Mouse (Mus musculus) ES-E14 (cell line): ENCODE measurements around the gene Fdx1l. TPM values are rescaled to one million over a fixed set of nuclear protein-coding genes. Genes with fewer than 3 reads are reported as not detected.
A peak's percentile ranks its signal among the peaks of the same experiment; 100 is the strongest.

Source experiments
- DNase-seq: peaks from one replicate; pipeline ENCODE4 v3.0.0-alpha.2; 2013; ENCODE audit warnings: low read depth, low spot score
- H3K27ac ChIP-seq: 2 replicates; pipeline ENCODE4 v1.5.1; 2012; ENCODE audit warnings: low read depth, mild to moderate bottlenecking, low read length, moderate library complexity, mixed read lengths; ENCODE audit not compliant: poor library complexity, insufficient read depth, severe bottlenecking
- H3K36me3 ChIP-seq: 2 replicates; pipeline ENCODE4 v1.6.1; 2012; ENCODE audit warnings: mild to moderate bottlenecking, low read length, moderate library complexity, mixed read lengths; ENCODE audit not compliant: control insufficient read depth, poor library complexity, insufficient read depth, severe bottlenecking
- H3K4me1 ChIP-seq, 2 experiments: fragments of 150-350 bp in 1 of 2; sonication (generic) in 1 of 2; 2 replicates each; pipeline ENCODE4 v1.6.1; 2012; ENCODE audit warnings: low read length in 2 of 2, mild to moderate bottlenecking in 1 of 2, mixed read lengths in 1 of 2; ENCODE audit not compliant: control insufficient read depth in 2 of 2, insufficient read depth in 2 of 2, poor library complexity in 1 of 2
- H3K4me3 ChIP-seq, 2 experiments: fragments of 150-350 bp in 1 of 2; sonication (generic) in 1 of 2; 2 replicates each; pipeline ENCODE4 v1.5.1; 2012; ENCODE audit warnings: low read length in 2 of 2, low read depth in 1 of 2, mild to moderate bottlenecking in 1 of 2, mixed read lengths in 1 of 2; ENCODE audit not compliant: insufficient read depth in 1 of 2, poor library complexity in 1 of 2, severe bottlenecking in 1 of 2
- H3K9ac ChIP-seq: 2 replicates; pipeline ENCODE4 v1.6.1; 2012; ENCODE audit warnings: low read depth, mild to moderate bottlenecking, low read length, mixed read lengths; ENCODE audit not compliant: poor library complexity, insufficient read depth, severe bottlenecking
- H3K9me3 ChIP-seq: fragments of 150-350 bp; sonication (generic); 2 replicates; pipeline ENCODE4 v1.6.1; 2012; ENCODE audit warnings: low read depth, mild to moderate bottlenecking, low read length; ENCODE audit not compliant: control insufficient read depth, insufficient read depth
- CHD2 ChIP-seq: IDR thresholded peaks from 2 replicates; pipeline ENCODE4 v1.6.1; 2014; ENCODE audit warnings: mild to moderate bottlenecking, low read depth, low read length, inconsistent platforms
- HCFC1 ChIP-seq: IDR thresholded peaks from 2 replicates; pipeline ENCODE4 v1.6.1; 2012; ENCODE audit warnings: low read length, inconsistent platforms, borderline replicate concordance; ENCODE audit not compliant: insufficient read depth
- MAFK ChIP-seq: IDR thresholded peaks from 2 replicates; pipeline ENCODE4 v1.6.1; 2014; ENCODE audit warnings: mild to moderate bottlenecking, low read depth, low read length, inconsistent platforms; ENCODE audit not compliant: insufficient read depth
- ZC3H11A ChIP-seq: IDR thresholded peaks from 2 replicates; pipeline ENCODE4 v1.6.1; 2012; ENCODE audit warnings: low read depth, mild to moderate bottlenecking, inconsistent platforms, low read length, borderline replicate concordance
- ZNF384 ChIP-seq: IDR thresholded peaks from 2 replicates; pipeline ENCODE4 v1.6.1; 2012; ENCODE audit warnings: low read depth, low read length, inconsistent platforms
- in situ Hi-C, 2 experiments: fragments of 600-800 bp; cut with MboI; formaldehyde crosslinking; loops; one replicate each; pipeline ENCODE4 v1.15.1; 2025; ENCODE audit warnings: low sequenced_read_pairs in 2 of 2, inconsistent platforms in 1 of 2; ENCODE audit not compliant: unreplicated experiment in 2 of 2
- total RNA-seq: library from RNA; depleted of rRNA; stranded (reverse); fragments of 300-350 nt; gene quantifications from 2 replicates; pipeline ENCODE4 v1.2.3, GENCODE M21; 2012

Gene Fdx1l
- total RNA-seq, 1 experiment = 46.0 TPM

DNA sequence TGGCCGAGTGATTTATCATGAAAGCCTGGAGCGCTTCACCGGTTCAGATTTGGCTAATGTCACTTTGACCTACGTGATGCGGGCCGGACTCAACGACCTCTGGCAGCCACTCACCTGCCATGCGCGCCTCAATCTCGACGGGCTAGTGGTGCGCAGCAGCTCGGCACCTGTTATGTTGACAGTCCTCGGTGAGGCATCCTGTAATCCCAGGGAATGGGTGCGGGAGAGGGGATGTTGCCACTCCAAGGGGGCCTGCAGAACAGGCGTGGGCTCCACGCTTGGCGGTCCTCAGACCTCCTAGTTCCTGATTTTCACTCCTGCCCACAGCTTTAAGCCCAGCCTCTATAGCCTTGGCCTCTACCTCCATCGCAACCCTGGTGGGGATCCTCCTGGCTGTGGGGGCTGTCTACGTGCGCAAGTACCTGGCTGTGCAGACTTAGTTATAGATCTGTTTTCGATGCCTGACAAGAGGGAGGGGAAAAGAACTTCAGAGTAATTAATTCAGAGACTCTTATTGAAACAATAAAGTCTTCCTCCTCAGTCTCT is 43.3 kb downstream of the Fdx1l start:
- in situ Hi-C loops = no loop called here
- peaks cover 28% of the 10 kb centered on the region for H3K36me3 ChIP-seq
- peak overlapping the region; percentile 28 to 39 for H3K4me3 ChIP-seq
- no peak for TF ChIP-seq ZC3H11A
- TF ChIP-seq HCFC1 = no peak
- TF ChIP-seq ZNF384 = no peak
- no peak for TF ChIP-seq MAFK
- TF ChIP-seq CHD2 = no peak
- peaks cover 8 to 48% of the 10 kb centered on the region in 2 experiments for H3K4me1 ChIP-seq
- H3K9me3 ChIP-seq = no peaks in the 10 kb centered on the region
- peak overlapping the region; percentile 41 for H3K9ac ChIP-seq
- H3K27ac ChIP-seq = peak overlapping the region; percentile 1; the same call in 1 of the 2 replicates
- no peak for DNase-seq

DNA sequence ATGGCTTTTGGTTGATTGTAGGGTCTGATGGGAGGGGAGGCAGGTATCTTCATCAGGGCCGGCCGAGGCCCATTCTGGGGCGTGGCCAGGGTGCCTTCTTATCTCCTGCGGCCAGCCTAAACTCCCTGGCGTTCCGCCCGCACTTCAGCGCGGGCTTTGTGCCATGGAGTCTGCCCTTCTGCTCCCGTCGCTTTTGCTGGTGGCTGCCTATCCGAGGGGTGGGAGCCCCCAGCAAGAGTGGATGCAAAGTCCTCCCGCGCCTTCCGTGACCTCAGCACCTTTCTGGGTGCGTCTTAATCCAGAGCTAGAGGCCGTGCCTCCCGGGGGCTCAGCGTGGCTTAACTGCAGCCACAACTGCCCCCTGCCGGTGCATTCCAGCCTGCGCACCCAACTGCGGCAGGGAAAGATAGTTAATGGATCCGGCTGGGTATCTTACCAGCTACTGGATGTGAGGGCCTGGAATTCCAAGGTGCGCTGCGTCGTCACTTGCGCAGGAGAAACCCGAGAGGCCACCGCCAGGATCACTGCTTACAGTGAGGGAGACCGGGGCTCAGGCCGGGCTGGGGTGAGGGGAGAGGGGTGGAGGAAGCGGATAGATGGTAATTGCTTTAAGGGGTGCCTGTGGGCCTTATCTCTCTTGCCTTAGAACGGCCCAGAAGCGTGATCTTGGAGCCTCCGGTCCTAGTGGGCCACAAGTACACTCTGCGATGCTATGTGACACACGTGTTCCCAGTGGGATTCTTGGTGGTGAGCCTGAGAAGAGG is 43.9 kb downstream of the Fdx1l start, which contains the start of gene Icam4:
Gene Icam4, plus strand, starts transcription at position 83 of the 764 bp plus-strand sequence.
- no peaks in the 10 kb centered on the region for H3K9me3 ChIP-seq
- H3K36me3 ChIP-seq = peaks cover 28% of the 10 kb centered on the region
- peak; percentile 80 for DNase-seq
- peak within 1 kb of the TSS; percentile 54 to 64 for H3K4me3 ChIP-seq
- in situ Hi-C loops = no loop called here
- peaks cover 8 to 44% of the 10 kb centered on the region in 2 experiments for H3K4me1 ChIP-seq
- TF ChIP-seq ZNF384 = no peak
- TF ChIP-seq ZC3H11A = no peak
- no peak for TF ChIP-seq MAFK
- no peak for TF ChIP-seq HCFC1
- TF ChIP-seq CHD2 = no peak
- H3K9ac ChIP-seq = peak within 1 kb of the TSS; percentile 73
- H3K27ac ChIP-seq = peak within 1 kb of the TSS; percentile 23

DNA sequence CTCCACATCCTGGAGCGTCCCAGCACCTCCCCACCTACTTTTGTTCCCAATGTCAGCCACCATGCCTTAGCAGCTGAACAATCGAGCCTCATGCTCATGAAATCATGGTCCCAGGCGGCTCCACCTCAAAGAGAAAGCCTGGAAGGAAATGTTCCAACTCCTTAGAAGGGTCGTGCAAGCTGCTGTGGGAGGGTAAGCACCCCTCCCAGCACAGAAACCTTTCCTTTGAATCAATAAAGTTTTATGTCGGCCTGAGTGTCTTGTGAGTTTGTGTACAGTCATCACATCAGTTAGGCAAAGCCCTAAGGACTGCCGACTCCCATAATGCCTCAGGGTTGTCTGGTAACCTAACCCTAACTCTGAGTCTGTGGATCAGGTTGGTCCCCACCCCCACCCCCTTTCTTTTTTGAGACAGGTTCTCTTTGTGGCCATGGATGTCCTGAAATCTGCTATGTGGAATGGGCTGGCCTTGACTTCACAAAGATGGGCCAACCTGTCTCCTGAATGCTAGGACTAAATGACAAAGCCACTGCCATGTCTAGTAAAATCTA is 44.8 kb downstream of the Fdx1l start:
- H3K4me1 ChIP-seq = peaks cover 9 to 41% of the 10 kb centered on the region in 2 experiments; a peak in 3 of 4 replicates
- H3K27ac ChIP-seq = peak overlapping the region; percentile 23; the same call in 1 of the 2 replicates

DNA sequence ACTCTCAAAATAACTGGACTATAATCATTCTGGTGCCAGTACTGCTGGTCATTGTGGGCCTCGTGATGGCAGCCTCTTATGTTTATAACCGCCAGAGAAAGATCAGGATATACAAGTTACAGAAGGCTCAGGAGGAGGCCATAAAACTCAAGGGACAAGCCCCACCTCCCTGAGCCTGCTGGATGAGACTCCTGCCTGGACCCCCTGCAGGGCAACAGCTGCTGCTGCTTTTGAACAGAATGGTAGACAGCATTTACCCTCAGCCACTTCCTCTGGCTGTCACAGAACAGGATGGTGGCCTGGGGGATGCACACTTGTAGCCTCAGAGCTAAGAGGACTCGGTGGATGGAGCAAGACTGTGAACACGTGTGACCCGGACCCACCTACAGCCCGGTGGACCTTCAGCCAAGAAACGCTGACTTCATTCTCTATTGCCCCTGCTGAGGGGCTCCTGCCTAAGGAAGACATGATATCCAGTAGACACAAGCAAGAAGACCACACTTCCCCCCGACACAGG is 45.6 kb downstream of the Fdx1l start:
- H3K36me3 ChIP-seq = peaks cover 28% of the 10 kb centered on the region
- no peak for TF ChIP-seq HCFC1
- no peak for DNase-seq
- H3K27ac ChIP-seq = peak overlapping the region; percentile 31; the same call in 1 of the 2 replicates
- H3K4me3 ChIP-seq = no peak overlapping the region
- H3K4me1 ChIP-seq = peaks cover 9 to 39% of the 10 kb centered on the region in 2 experiments; a peak in 3 of 4 replicates
- H3K9ac ChIP-seq = no peak overlapping the region
- no peaks in the 10 kb centered on the region for H3K9me3 ChIP-seq
- in situ Hi-C loops = no loop called here

More for the DNA sequence above, 44.8 kb downstream of the Fdx1l start:
- Histone ChIP-seq H3K4me3 (no peak overlapping the region), H3K9ac (peak overlapping the region; percentile 3; the same call in 1 of the 2 replicates), H3K36me3 (peaks cover 28% of the 10 kb centered on the region), H3K9me3 (no peaks in the 10 kb centered on the region)
- TF ChIP-seq ZC3H11A (no peak), HCFC1 (no peak), MAFK (no peak), ZNF384 (no peak), CHD2 (no peak)
- in situ Hi-C loops = no loop called here
- no peak for DNase-seq
